Mouse (Mus musculus) hindbrain, embryonic 14.5 days (tissue): ENCODE measurements around the gene Pknox2. TPM values are rescaled to one million over a fixed set of nuclear protein-coding genes. Genes with fewer than 3 reads are reported as not detected.
A peak's percentile ranks its signal among the peaks of the same experiment; 100 is the strongest.

Experiments
- ATAC-seq: fragments of 200-750 bp; cut with Nextera tagmentation; 2 replicates; pipeline ENCODE4 v1.8.0; 2017; ENCODE audit warnings: moderate number of reproducible peaks, mild to moderate bottlenecking, moderate TSS enrichment, moderate library complexity; ENCODE audit not compliant: low FRiP score
- DNase-seq: peaks from one replicate; pipeline ENCODE4 v3.0.0-alpha.2; 2015; ENCODE audit warnings: low spot score
- H3K27ac ChIP-seq: fragments of 300-500 bp; sonication (generic); 2 replicates; pipeline ENCODE4 v1.5.1; 2014; ENCODE audit warnings: mild to moderate bottlenecking, moderate library complexity
- H3K27me3 ChIP-seq: fragments of 300-500 bp; sonication (generic); 2 replicates; pipeline ENCODE4 v1.6.1; 2014; ENCODE audit warnings: mild to moderate bottlenecking, low read length, mixed read lengths; ENCODE audit not compliant: control insufficient read depth, insufficient read depth
- H3K36me3 ChIP-seq: fragments of 300-500 bp; sonication (generic); replicated peaks from 2 replicates; pipeline ENCODE4 v1.6.1; 2014; ENCODE audit not compliant: control insufficient read depth, insufficient read depth
- H3K4me1 ChIP-seq: fragments of 300-500 bp; sonication (generic); replicated peaks from 2 replicates; pipeline ENCODE4 v1.6.1; 2014; ENCODE audit warnings: antibody characterized with exemption, low read length, mixed read lengths; ENCODE audit not compliant: control insufficient read depth, insufficient read depth
- H3K4me2 ChIP-seq: fragments of 300-500 bp; sonication (generic); replicated peaks from 2 replicates; pipeline ENCODE4 v1.6.1; 2014; ENCODE audit warnings: mild to moderate bottlenecking, moderate library complexity
- H3K4me3 ChIP-seq: fragments of 300-500 bp; sonication (generic); replicated peaks from 2 replicates; pipeline ENCODE4 v1.5.1; 2014; ENCODE audit warnings: mild to moderate bottlenecking, low read length
- H3K9ac ChIP-seq: fragments of 300-500 bp; sonication (generic); 2 replicates; pipeline ENCODE4 v1.6.1; 2014
- H3K9me3 ChIP-seq: fragments of 300-500 bp; sonication (generic); 2 replicates; pipeline ENCODE4 v1.6.1; 2016; ENCODE audit warnings: low read length; ENCODE audit not compliant: control insufficient read depth
- WGBS: fragments of 180-500 bp; shearing (Covaris S2); extraction: QIAGEN DNeasy Blood & Tissue Kit; methylation state at CpG from one replicate; pipeline ENCODE4 v1.1.7; 2014; 5-methylcytosine and 5-hydroxymethylcytosine counted together
- polyA plus RNA-seq: library from polyadenylated mRNA; unstranded; fragments of >200 nt; fragmentation: Nextera tagmentation; extraction: Ambion mirVana; gene quantifications from 2 replicates; pipeline ENCODE4 v1.2.1, GENCODE M21; 2014

Pknox2 gene
- polyA plus RNA-seq, 1 experiment from 2014 or later = 25.8 TPM

GRCm38 (mm10) chr9:36883569-36883968 lies 263.6 kb downstream of the Pknox2 start:
- Histone ChIP-seq H3K27ac (no peak overlapping the region), H3K4me1 (peaks cover 16% of the 10 kb centered on the region), H3K9ac (no peak overlapping the region), H3K4me3 (no peak overlapping the region), H3K9me3 (no peaks in the 10 kb centered on the region), H3K27me3 (no peaks in the 10 kb centered on the region), H3K36me3 (peaks cover 20% of the 10 kb centered on the region), H3K4me2 (no peak overlapping the region)
- no peak for ATAC-seq
- no peak for DNase-seq
- WGBS = 66% methylated on average over 3 of the region's 3 CpGs

- Histone ChIP-seq H3K4me1 (peaks cover 16% of the 10 kb centered on the region), H3K9ac (peak overlapping the region; percentile 28; the same call in 1 of the 2 replicates), H3K36me3 (peaks cover 34% of the 10 kb centered on the region), H3K27ac (peak overlapping the region; percentile 87), H3K9me3 (no peaks in the 10 kb centered on the region), H3K4me2 (no peak overlapping the region), H3K27me3 (no peaks in the 10 kb centered on the region), H3K4me3 (no peak overlapping the region)
- ATAC-seq (peak; percentile 89), DNase-seq (peak; percentile 71)
- 24% methylated on average over 8 of the region's 8 CpGs for WGBS
These were observed 265.0 kb downstream of the Pknox2 start for GRCm38 (mm10) chr9:36882034-36882745.

- Histone ChIP-seq H3K36me3 (peaks cover 40% of the 10 kb centered on the region), H3K9me3 (no peaks in the 10 kb centered on the region), H3K4me3 (no peak overlapping the region), H3K9ac (peak overlapping the region; percentile 28; the same call in 1 of the 2 replicates), H3K27me3 (no peaks in the 10 kb centered on the region), H3K27ac (peak overlapping the region; percentile 87), H3K4me2 (0 out of 2 replicates have a peak overlapping the region, but pooled peaks have one; percentile 18), H3K4me1 (peaks cover 16% of the 10 kb centered on the region)
- peak; percentile 37; the same call in 1 of the 2 replicates for ATAC-seq
- WGBS = 43% methylated on average over 5 of the region's 5 CpGs
- DNase-seq = peak; percentile 27
These were observed 265.6 kb downstream of the Pknox2 start for GRCm38 (mm10) chr9:36881615-36882014.

GRCm38 (mm10) chr9:36876787-36877186 lies 270.4 kb downstream of the Pknox2 start:
- Histone ChIP-seq H3K4me3 (no peak overlapping the region), H3K9ac (no peak overlapping the region), H3K4me2 (no peak overlapping the region), H3K4me1 (peaks cover 11% of the 10 kb centered on the region), H3K27ac (no peak overlapping the region), H3K36me3 (peaks cover 88% of the 10 kb centered on the region), H3K27me3 (no peaks in the 10 kb centered on the region), H3K9me3 (no peaks in the 10 kb centered on the region)
- ATAC-seq (no peak), DNase-seq (no peak)

- ATAC-seq = no peak
- 94% methylated on average over 5 of the region's 5 CpGs for WGBS
- no peak overlapping the region for H3K4me2 ChIP-seq
These were observed 270.9 kb downstream of the Pknox2 start for GRCm38 (mm10) chr9:36876313-36876712.

GRCm38 (mm10) chr9:36873796-36874195 lies 273.4 kb downstream of the Pknox2 start:
- peaks cover 100% of the 10 kb centered on the region for H3K36me3 ChIP-seq
- 87% methylated on average over 2 of the region's 2 CpGs for WGBS

More at GRCm38 (mm10) chr9:36876313-36876712, 270.9 kb downstream of the Pknox2 start:
- Histone ChIP-seq H3K27me3 (no peaks in the 10 kb centered on the region), H3K4me3 (no peak overlapping the region), H3K9me3 (no peaks in the 10 kb centered on the region), H3K27ac (no peak overlapping the region), H3K4me1 (peaks cover 6% of the 10 kb centered on the region), H3K36me3 (peaks cover 93% of the 10 kb centered on the region), H3K9ac (no peak overlapping the region)
- no peak for DNase-seq

GRCm38 (mm10) chr9:36870263-36870662 lies 276.9 kb downstream of the Pknox2 start:
- H3K36me3 ChIP-seq = peaks cover 95% of the 10 kb centered on the region
- 29% methylated on average over 1 of the region's 1 CpGs for WGBS

More at GRCm38 (mm10) chr9:36873796-36874195, 273.4 kb downstream of the Pknox2 start:
- ATAC-seq = no peak
- Histone ChIP-seq H3K4me2 (no peak overlapping the region), H3K4me1 (no peaks in the 10 kb centered on the region), H3K9me3 (no peaks in the 10 kb centered on the region), H3K9ac (no peak overlapping the region), H3K27me3 (no peaks in the 10 kb centered on the region), H3K4me3 (no peak overlapping the region), H3K27ac (no peak overlapping the region)
- no peak for DNase-seq

GRCm38 (mm10) chr9:36868662-36869061 lies 278.5 kb downstream of the Pknox2 start:
- 91% methylated on average over 6 of the region's 6 CpGs for WGBS

More at GRCm38 (mm10) chr9:36870263-36870662, 276.9 kb downstream of the Pknox2 start:
- no peaks in the 10 kb centered on the region for H3K4me1 ChIP-seq
- H3K4me3 ChIP-seq = no peak overlapping the region
- no peak overlapping the region for H3K27ac ChIP-seq
- H3K4me2 ChIP-seq = no peak overlapping the region
- no peak for ATAC-seq
- H3K27me3 ChIP-seq = no peaks in the 10 kb centered on the region
- H3K9me3 ChIP-seq = no peaks in the 10 kb centered on the region
- DNase-seq = no peak
- H3K9ac ChIP-seq = no peak overlapping the region

GRCm38 (mm10) chr9:36864862-36865813 lies 282.1 kb downstream of the Pknox2 start:
- H3K27ac ChIP-seq = peak overlapping the region; percentile 43; the same call in 1 of the 2 replicates
- WGBS = 39% methylated on average over 4 of the region's 4 CpGs
- H3K36me3 ChIP-seq = peaks cover 92% of the 10 kb centered on the region
- no peak overlapping the region for H3K4me3 ChIP-seq
- peak; percentile 57; the same call in 1 of the 2 replicates for ATAC-seq
- no peaks in the 10 kb centered on the region for H3K9me3 ChIP-seq
- no peak for DNase-seq
- H3K4me1 ChIP-seq = no peaks in the 10 kb centered on the region
- no peaks in the 10 kb centered on the region for H3K27me3 ChIP-seq
- no peak overlapping the region for H3K4me2 ChIP-seq
- H3K9ac ChIP-seq = no peak overlapping the region

More at GRCm38 (mm10) chr9:36868662-36869061, 278.5 kb downstream of the Pknox2 start:
- Histone ChIP-seq H3K4me3 (no peak overlapping the region), H3K4me1 (no peaks in the 10 kb centered on the region), H3K27me3 (no peaks in the 10 kb centered on the region), H3K36me3 (peaks cover 92% of the 10 kb centered on the region), H3K9me3 (no peaks in the 10 kb centered on the region), H3K9ac (no peak overlapping the region), H3K4me2 (no peak overlapping the region), H3K27ac (no peak overlapping the region)
- no peak for DNase-seq
- no peak for ATAC-seq
